Mouse (Mus musculus): Measurements from ENCODE around the gene Doc2g.

The Doc2g gene

GRCm38 (mm10) chr19:4052516-4053030 lies 49.5 kb downstream of the Doc2g start:
- no peak for DNase-seq (ENCODE audit: low read depth)

DNA sequence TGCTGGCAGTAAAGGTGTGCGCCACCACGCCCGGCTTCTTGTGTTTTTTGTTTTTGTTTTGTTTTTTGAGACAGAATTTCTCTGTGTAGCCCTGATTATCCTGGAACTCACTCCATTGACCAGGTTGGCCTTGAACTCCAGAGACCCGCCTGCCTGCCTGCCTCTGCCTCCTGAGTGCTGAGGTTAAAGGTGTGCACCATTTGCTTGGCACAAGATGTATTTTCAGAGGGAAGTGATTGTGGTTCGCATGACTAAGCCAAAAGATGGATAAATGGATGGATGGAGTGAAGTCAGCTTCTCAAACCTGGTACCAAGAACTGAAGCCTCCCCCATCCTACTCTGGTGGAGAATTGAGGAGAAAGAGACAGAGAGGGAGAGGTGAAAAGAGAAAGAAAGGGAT lies 51.5 kb downstream of the Doc2g start:
- no peak for DNase-seq (ENCODE audit: low read depth)

DNA sequence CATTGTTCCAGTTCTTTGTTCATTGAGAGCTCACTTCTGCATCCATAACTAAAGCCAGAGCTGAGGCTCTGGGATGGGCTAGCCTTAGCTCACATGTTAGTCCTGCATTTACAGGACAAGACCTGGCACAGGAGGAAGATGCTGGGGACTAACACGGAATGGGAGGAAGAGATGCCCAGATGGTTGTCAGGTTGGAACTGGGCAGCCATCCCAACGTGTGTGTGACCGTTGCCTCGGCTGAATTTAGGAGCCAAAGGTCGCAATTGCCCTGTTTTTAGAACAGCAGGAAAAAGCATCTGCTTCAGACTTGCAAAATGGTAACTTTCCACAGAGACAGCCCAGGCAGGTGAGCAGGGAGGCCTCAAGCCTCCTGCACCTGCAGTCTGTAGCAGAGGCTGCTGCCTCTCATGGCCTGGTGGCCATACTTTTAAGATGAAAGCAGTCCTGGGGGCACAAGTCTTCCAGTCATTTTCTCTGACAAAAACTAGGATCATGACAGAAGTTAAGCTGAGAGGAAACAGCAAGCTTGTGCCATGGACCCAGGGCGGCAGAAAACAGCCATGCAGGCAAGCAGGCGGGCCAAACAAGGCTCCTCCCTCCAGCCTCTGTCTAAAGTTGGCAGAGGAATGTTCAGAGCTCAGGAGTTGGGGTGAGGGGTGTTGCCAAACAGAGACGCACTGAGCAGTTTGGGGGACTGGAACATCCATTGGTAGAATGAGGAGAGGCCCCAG lies 52.3 kb downstream of the Doc2g start:
- no peak for DNase-seq (ENCODE audit: low read depth)

DNA sequence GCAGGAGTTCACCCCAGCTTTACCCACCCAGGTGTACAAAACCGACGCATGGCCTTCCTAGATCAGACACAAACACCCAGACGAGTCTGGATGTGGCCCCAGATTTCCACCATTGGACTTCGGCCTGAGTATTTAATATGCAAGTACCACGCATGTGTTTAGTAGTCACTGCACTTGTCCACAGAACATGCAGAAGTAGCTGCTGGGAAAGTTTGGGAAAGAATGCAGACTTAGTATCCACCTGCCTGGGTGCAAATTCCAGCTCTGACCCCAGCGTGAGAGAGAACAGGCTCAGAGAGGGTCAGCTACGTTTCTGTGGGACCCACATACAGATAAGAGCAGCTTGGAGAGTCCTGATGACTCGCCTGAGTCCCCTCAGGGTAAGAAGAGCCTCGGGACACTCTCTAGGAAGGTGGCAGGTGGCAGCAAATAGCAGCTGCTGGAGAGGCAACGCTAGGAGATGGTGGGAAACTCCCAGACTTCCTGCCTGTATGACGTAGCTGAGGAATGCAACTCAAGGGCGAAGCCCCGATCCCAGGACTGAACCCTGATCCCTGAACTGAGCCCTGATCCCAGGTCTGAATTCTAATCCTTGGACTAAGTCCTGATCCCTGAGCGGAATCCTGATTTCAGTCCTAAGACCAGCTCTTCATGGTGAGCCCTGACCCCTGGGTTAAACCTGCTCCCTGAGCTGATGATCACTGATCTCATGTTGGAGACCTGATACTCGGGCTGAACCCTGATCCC lies 53.0 kb downstream of the Doc2g start:
- no peak for DNase-seq (ENCODE audit: low read depth)

Measured in fibroblast of lung, adult 2 months (primary cell).